Mouse (Mus musculus) MEL (cell line): ENCODE measurements around the gene Tex10.
A peak's percentile ranks its signal among the peaks of the same experiment; 100 is the strongest.

Experiments
- BHLHE40 ChIP-seq: IDR thresholded peaks from 2 replicates; pipeline ENCODE4 v1.6.1; 2012; ENCODE audit warnings: low read depth, mild to moderate bottlenecking, inconsistent platforms, low read length, improper control_type of control experiment, borderline replicate concordance
- CTCF ChIP-seq, 3 experiments: IDR thresholded peaks in 2 of 3; conservative IDR thresholded peaks in 1 of 3; 2 replicates each; pipeline ENCODE4 v1.5.1; 2011 to 2012; ENCODE audit warnings: low read length in 3 of 3, low read depth in 2 of 3, mild to moderate bottlenecking in 2 of 3, improper control_type of control experiment in 1 of 3, inconsistent platforms in 1 of 3, mixed read lengths in 1 of 3, moderate library complexity in 1 of 3; ENCODE audit not compliant: control insufficient read depth in 1 of 3, insufficient read depth in 1 of 3, poor library complexity in 1 of 3, severe bottlenecking in 1 of 3
- EP300 ChIP-seq, 2 experiments: IDR thresholded peaks; 2 replicates each; pipeline ENCODE4 v1.6.1; 2011; ENCODE audit warnings: improper control_type of control experiment in 2 of 2, low read length in 2 of 2, low read depth in 1 of 2, mild to moderate bottlenecking in 1 of 2
- HCFC1 ChIP-seq: IDR thresholded peaks from 2 replicates; pipeline ENCODE4 v1.6.1; 2012; ENCODE audit warnings: low read depth, mild to moderate bottlenecking, inconsistent platforms, low read length, improper control_type of control experiment, moderate library complexity
- NELFE ChIP-seq: IDR thresholded peaks from 2 replicates; pipeline ENCODE4 v1.6.1; 2011; ENCODE audit warnings: low read depth, low read length, improper control_type of control experiment
- SMC3 ChIP-seq: IDR thresholded peaks from 2 replicates; pipeline ENCODE4 v1.6.1; 2011; ENCODE audit warnings: low read depth, low read length, improper control_type of control experiment
- TAL1 ChIP-seq: IDR thresholded peaks from 2 replicates; pipeline ENCODE4 v1.6.1; 2012; ENCODE audit warnings: mild to moderate bottlenecking, inconsistent platforms, low read length, moderate library complexity, mixed read lengths
- TCF12 ChIP-seq: IDR thresholded peaks from 2 replicates; pipeline ENCODE4 v1.6.1; 2014; ENCODE audit warnings: low read depth, mild to moderate bottlenecking, inconsistent platforms, low read length, improper control_type of control experiment, moderate library complexity
- ZC3H11A ChIP-seq: IDR thresholded peaks from 2 replicates; pipeline ENCODE4 v1.6.1; 2012; ENCODE audit warnings: low read depth, mild to moderate bottlenecking, inconsistent platforms, low read length, improper control_type of control experiment
- ZNF384 ChIP-seq: IDR thresholded peaks from 2 replicates; pipeline ENCODE4 v1.6.1; 2012; ENCODE audit warnings: low read depth, mild to moderate bottlenecking, inconsistent platforms, low read length, improper control_type of control experiment

DNA sequence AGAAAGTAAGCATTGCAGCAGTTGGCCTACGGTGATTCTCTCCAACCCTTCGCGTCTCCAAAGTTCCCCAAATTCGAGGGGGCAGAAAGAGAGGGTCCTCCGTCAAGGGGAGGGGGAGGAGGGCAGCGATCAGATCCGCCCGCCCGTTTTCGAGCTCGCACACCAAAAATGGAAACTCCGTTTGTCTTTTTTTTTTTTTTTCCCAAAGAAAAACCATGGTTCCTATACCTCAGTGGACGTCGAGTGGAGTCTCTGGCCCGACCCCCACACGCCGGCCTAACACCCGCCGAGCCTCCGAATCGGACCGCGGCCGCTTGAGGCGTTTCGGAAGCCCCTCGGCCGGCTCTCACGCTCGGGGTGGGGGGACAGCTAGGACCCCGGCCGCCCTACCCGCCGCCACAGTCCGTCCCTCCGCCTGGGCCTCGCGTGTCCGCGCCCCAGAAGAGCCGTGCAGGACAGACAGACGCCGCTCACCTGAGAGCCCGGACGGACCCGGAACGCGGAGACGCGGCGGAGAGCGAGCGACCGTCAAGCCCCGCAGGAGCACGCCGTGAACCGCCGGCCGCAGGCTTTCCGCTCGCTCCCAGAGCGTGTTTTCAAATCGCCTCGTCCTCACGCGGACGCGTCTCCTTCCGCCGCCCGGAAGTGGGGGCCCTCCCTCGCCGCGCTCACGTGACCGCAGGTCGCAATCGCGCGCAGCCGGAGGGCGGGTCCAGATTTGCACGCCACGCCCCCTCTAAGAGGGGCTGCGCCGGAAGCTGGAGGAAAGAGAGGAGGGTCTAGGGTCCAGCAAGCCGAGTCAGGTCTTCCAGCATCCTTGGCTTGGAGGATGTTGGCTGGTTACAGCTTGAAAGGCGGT lies at the start of gene Tex10:
- TF ChIP-seq TAL1 (no peak), ZNF384 (0 out of 2 replicates have a peak, but pooled peaks have one; percentile 21), EP300 (IDR thresholded peaks at IDR 0.05; ENCODE audit: low read depth in 1 of 2, low read length in 2 of 2) (peak in 1 of 2 experiments; percentile 54; a peak in 2 of 4 replicates), HCFC1 (peak; percentile 83), ZC3H11A (no peak), CTCF (IDR thresholded peaks at IDR 0.05 in 2 of 3, conservative IDR thresholded peaks at IDR 0.05 in 1 of 3; ENCODE audit: control insufficient read depth in 1 of 3, insufficient read depth in 1 of 3, low read depth in 2 of 3, low read length in 3 of 3, poor library complexity in 1 of 3, severe bottlenecking in 1 of 3) (no peak), TCF12 (peak; percentile 72), BHLHE40 (peak; percentile 96), SMC3 (no peak), NELFE (peak; percentile 82)
